Mouse (Mus musculus) CH12.LX (cell line): ENCODE measurements at regions not wholly inside any gene's neighbourhood (a gene's known extent, or its start where the extent isn't known, plus 50 kb on each side); places are given as distances from the start of the nearest gene placed in this dataset.

ENCODE experiments used
- DNase-seq: peaks from one replicate; pipeline ENCODE4 v3.0.0-alpha.2; 2013; ENCODE audit errors: extremely low read depth
- H3K27ac ChIP-seq: 2 replicates; pipeline ENCODE4 v1.5.1; 2012; ENCODE audit warnings: low read depth, mild to moderate bottlenecking, control low read depth, moderate library complexity; ENCODE audit not compliant: insufficient read depth
- H3K27me3 ChIP-seq: replicated peaks from 2 replicates; pipeline ENCODE3; 2012; ENCODE audit warnings: inconsistent platforms
- H3K36me3 ChIP-seq, 2 experiments: replicated peaks in 1 of 2; 2 replicates each; pipeline versions ENCODE3 to v1.6.1; 2012; ENCODE audit warnings: inconsistent platforms in 1 of 2, low read length in 1 of 2, mild to moderate bottlenecking in 1 of 2, mixed read lengths in 1 of 2, moderate library complexity in 1 of 2; ENCODE audit not compliant: control insufficient read depth in 1 of 2, insufficient read depth in 1 of 2
- H3K4me1 ChIP-seq, 2 experiments: 2 replicates each; pipeline ENCODE4 v1.6.1; 2012; ENCODE audit warnings: inconsistent platforms in 1 of 2, moderate library complexity in 1 of 2; ENCODE audit not compliant: insufficient read depth in 2 of 2, control insufficient read depth in 1 of 2
- H3K4me2 ChIP-seq: 2 replicates; pipeline ENCODE4 v1.6.1; 2012; ENCODE audit warnings: low read depth, mild to moderate bottlenecking, control low read depth; ENCODE audit not compliant: poor library complexity, insufficient read depth, severe bottlenecking
- H3K4me3 ChIP-seq, 3 experiments: fragments of 150-350 bp in 1 of 3; sonication (generic) in 1 of 3; replicated peaks in 1 of 3; 2 replicates each; pipeline versions ENCODE3 to v1.5.1; 2011 to 2012; ENCODE audit warnings: low read depth in 2 of 3, low read length in 2 of 3, mild to moderate bottlenecking in 2 of 3, moderate library complexity in 2 of 3, control low read depth in 1 of 3, improper control_type of control experiment in 1 of 3, inconsistent platforms in 1 of 3, mixed read lengths in 1 of 3; ENCODE audit not compliant: poor library complexity in 1 of 3
- H3K79me2 ChIP-seq: replicated peaks from 2 replicates; pipeline ENCODE4 v1.6.1; 2012; ENCODE audit warnings: mild to moderate bottlenecking, moderate library complexity; ENCODE audit not compliant: control insufficient read depth, poor library complexity, insufficient read depth, severe bottlenecking; ENCODE audit errors: extremely low read depth
- H3K9ac ChIP-seq: 2 replicates; pipeline ENCODE4 v1.6.1; 2012; ENCODE audit warnings: low read depth, mild to moderate bottlenecking, control low read depth, moderate library complexity; ENCODE audit not compliant: insufficient read depth
- H3K9me3 ChIP-seq: replicated peaks from 2 replicates; pipeline ENCODE3; 2012; ENCODE audit warnings: low read length, inconsistent platforms, mixed read lengths
- CTCF ChIP-seq, 2 experiments: IDR thresholded peaks in 1 of 2; conservative IDR thresholded peaks in 1 of 2; 2 replicates each; pipeline ENCODE4 v1.5.1; 2011 to 2012; ENCODE audit warnings: low read depth in 2 of 2, low read length in 2 of 2, improper control_type of control experiment in 1 of 2, inconsistent platforms in 1 of 2, mild to moderate bottlenecking in 1 of 2, moderate library complexity in 1 of 2
- ELF1 ChIP-seq: IDR thresholded peaks from 2 replicates; pipeline ENCODE4 v1.6.1; 2014; ENCODE audit warnings: low read depth, mild to moderate bottlenecking, inconsistent platforms, low read length, improper control_type of control experiment
- EP300 ChIP-seq: IDR thresholded peaks from 2 replicates; pipeline ENCODE4 v1.6.1; 2011; ENCODE audit warnings: low read length, improper control_type of control experiment
- IRF4 ChIP-seq: IDR thresholded peaks from 2 replicates; pipeline ENCODE4 v1.6.1; 2014; ENCODE audit warnings: low read depth, mild to moderate bottlenecking, inconsistent platforms, low read length, improper control_type of control experiment
- MAZ ChIP-seq: IDR thresholded peaks from 2 replicates; pipeline ENCODE4 v1.6.1; 2012; ENCODE audit warnings: low read depth, mild to moderate bottlenecking, inconsistent platforms, low read length, improper control_type of control experiment, moderate library complexity
- MYC ChIP-seq: IDR thresholded peaks from 2 replicates; pipeline ENCODE4 v1.6.1; 2011; ENCODE audit warnings: low read depth, mild to moderate bottlenecking, improper control_type of control experiment, low read length
- NELFE ChIP-seq: IDR thresholded peaks from 2 replicates; pipeline ENCODE4 v1.6.1; 2011; ENCODE audit warnings: low read depth, low read length, improper control_type of control experiment
- PAX5 ChIP-seq: IDR thresholded peaks from 2 replicates; pipeline ENCODE4 v1.6.1; 2012; ENCODE audit warnings: low read length, inconsistent platforms, mixed read lengths
- RCOR1 ChIP-seq: conservative IDR thresholded peaks from 2 replicates; pipeline ENCODE4 v1.6.1; 2012; ENCODE audit warnings: low read depth, mild to moderate bottlenecking, inconsistent platforms, low read length, improper control_type of control experiment
- SMC3 ChIP-seq: IDR thresholded peaks from 2 replicates; pipeline ENCODE4 v1.6.1; 2011; ENCODE audit warnings: low read depth, low read length, improper control_type of control experiment
- ZC3H11A ChIP-seq: IDR thresholded peaks from 2 replicates; pipeline ENCODE4 v1.6.1; 2012; ENCODE audit warnings: low read depth, mild to moderate bottlenecking, inconsistent platforms, low read length, improper control_type of control experiment
- ZMIZ1 ChIP-seq: IDR thresholded peaks from 2 replicates; pipeline ENCODE4 v1.6.1; 2012; ENCODE audit warnings: low read depth, mild to moderate bottlenecking, inconsistent platforms, low read length, improper control_type of control experiment
- ZNF384 ChIP-seq: IDR thresholded peaks from 2 replicates; pipeline ENCODE4 v1.6.1; 2012; ENCODE audit warnings: low read depth, low read length, improper control_type of control experiment, inconsistent platforms
- dilution Hi-C: fragments of 300-500 bp; cut with MboI; formaldehyde crosslinking; loops from 2 replicates; pipeline ENCODE4 v1.14.3; 2020; ENCODE audit warnings: low sequenced_read_pairs; ENCODE audit not compliant: extremely low pct_unique_long_range_greater_than_20kb, extremely low pct_ligation_motif_present
- in situ Hi-C: fragments of 300-500 bp; cut with MboI; formaldehyde crosslinking; loops from 3 replicates; pipeline ENCODE4 v1.14.3; 2019; ENCODE audit warnings: low sequenced_read_pairs, low pct_ligation_motif_present, low pct_unique_long_range_greater_than_20kb, mixed read lengths

GRCm38 (mm10) chr8:128235527-128235926 is 122.9 kb upstream of the Nrp1 start:
- no peak overlapping the region for H3K27ac ChIP-seq
- no peak for TF ChIP-seq ZC3H11A
- no peak for TF ChIP-seq CTCF (conservative IDR thresholded peaks at IDR 0.05 in 1 of 2, IDR thresholded peaks at IDR 0.05 in 1 of 2; ENCODE audit: low read depth in 2 of 2, low read length in 2 of 2)
- no peak for TF ChIP-seq ZNF384
- no peak for TF ChIP-seq RCOR1

GRCm38 (mm10) chr8:128236097-128236496 is 122.3 kb upstream of the Nrp1 start:
- H3K9ac ChIP-seq: no peak overlapping the region
- in situ Hi-C loops: no loop called here
- no peak overlapping the region for H3K27ac ChIP-seq
- H3K27me3 ChIP-seq: no peaks in the 10 kb centered on the region
- H3K79me2 ChIP-seq: no peaks in the 10 kb centered on the region
- TF ChIP-seq MYC: no peak
- DNase-seq: no peak
- dilution Hi-C loops: no loop called here
- no peaks in the 10 kb centered on the region for H3K36me3 ChIP-seq
- H3K4me3 ChIP-seq: no peak overlapping the region
- H3K9me3 ChIP-seq: no peaks in the 10 kb centered on the region
- H3K4me1 ChIP-seq: no peaks in the 10 kb centered on the region; a peak in 1 of 4 replicates
- no peak overlapping the region for H3K4me2 ChIP-seq

More at GRCm38 (mm10) chr8:128235527-128235926, 122.9 kb upstream of the Nrp1 start:
- Histone ChIP-seq H3K9ac (no peak overlapping the region), H3K36me3 (no peaks in the 10 kb centered on the region), H3K27me3 (no peaks in the 10 kb centered on the region), H3K4me2 (no peak overlapping the region), H3K79me2 (no peaks in the 10 kb centered on the region), H3K4me1 (no peaks in the 10 kb centered on the region; a peak in 1 of 4 replicates), H3K9me3 (no peaks in the 10 kb centered on the region), H3K4me3 (no peak overlapping the region)
- dilution Hi-C loops: no loop called here
- no peak for DNase-seq
- in situ Hi-C loops: no loop called here

- Histone ChIP-seq H3K4me1 (no peaks in the 10 kb centered on the region; a peak in 1 of 4 replicates), H3K27me3 (no peaks in the 10 kb centered on the region), H3K79me2 (no peaks in the 10 kb centered on the region), H3K9ac (no peak overlapping the region), H3K4me3 (no peak overlapping the region), H3K9me3 (no peaks in the 10 kb centered on the region), H3K27ac (no peak overlapping the region), H3K4me2 (no peak overlapping the region), H3K36me3 (no peaks in the 10 kb centered on the region)
- no peak for TF ChIP-seq ZC3H11A
- no peak for TF ChIP-seq MAZ
- no peak for TF ChIP-seq IRF4
- TF ChIP-seq MYC: no peak
- no peak for TF ChIP-seq NELFE
- TF ChIP-seq RCOR1: no peak
- no peak for TF ChIP-seq ELF1
- no peak for TF ChIP-seq SMC3
- no peak for TF ChIP-seq EP300
- TF ChIP-seq PAX5: no peak
- no peak for TF ChIP-seq ZMIZ1
- in situ Hi-C loops: no loop called here
- dilution Hi-C loops: no loop called here
- no peak for DNase-seq
Measured at GRCm38 (mm10) chr8:128238948-128239347, 119.5 kb upstream of the Nrp1 start.
